Mouse (Mus musculus) stomach, postnatal 0 days (tissue): ENCODE data around the gene Manba. TPM values are rescaled to one million over a fixed set of nuclear protein-coding genes. Genes with fewer than 3 reads are reported as not detected.

Experiments
- ATAC-seq: fragments of 200-750 bp; cut with Nextera tagmentation; 2 replicates; pipeline ENCODE4 v1.8.0; 2017; ENCODE audit not compliant: low FRiP score, low TSS enrichment
- DNase-seq: peaks from one replicate; pipeline ENCODE4 v3.0.0-alpha.2; 2016; ENCODE audit warnings: low spot score
- H3K27ac ChIP-seq: fragments of 300-500 bp; sonication (generic); replicated peaks from 2 replicates; pipeline ENCODE4 v1.5.1; 2014; ENCODE audit warnings: mild to moderate bottlenecking, control low read depth
- H3K27me3 ChIP-seq: fragments of 300-500 bp; sonication (generic); 2 replicates; pipeline ENCODE4 v1.6.1; 2014; ENCODE audit warnings: low read length; ENCODE audit not compliant: control insufficient read depth, insufficient read depth
- H3K36me3 ChIP-seq: fragments of 300-500 bp; sonication (generic); 2 replicates; pipeline ENCODE4 v1.6.1; 2014; ENCODE audit warnings: low read length, mixed read lengths; ENCODE audit not compliant: control insufficient read depth, insufficient read depth
- H3K4me1 ChIP-seq: fragments of 300-500 bp; sonication (generic); replicated peaks from 2 replicates; pipeline ENCODE4 v1.6.1; 2014; ENCODE audit warnings: antibody characterized with exemption; ENCODE audit not compliant: control insufficient read depth, insufficient read depth
- H3K4me2 ChIP-seq: fragments of 300-500 bp; sonication (generic); replicated peaks from 2 replicates; pipeline ENCODE4 v1.6.1; 2014; ENCODE audit warnings: low read depth, mild to moderate bottlenecking, control low read depth, moderate library complexity
- H3K4me3 ChIP-seq: fragments of 300-500 bp; sonication (generic); 2 replicates; pipeline ENCODE4 v1.5.1; 2014; ENCODE audit warnings: low read depth, low read length, control low read depth
- H3K9ac ChIP-seq: fragments of 300-500 bp; sonication (generic); 2 replicates; pipeline ENCODE4 v1.6.1; 2014; ENCODE audit warnings: mild to moderate bottlenecking, low read length, control low read depth, mixed read lengths
- H3K9me3 ChIP-seq: fragments of 300-500 bp; sonication (generic); 2 replicates; pipeline ENCODE4 v1.6.1; 2016; ENCODE audit warnings: low read length; ENCODE audit not compliant: control insufficient read depth
- CTCF ChIP-seq: IDR thresholded peaks from 2 replicates; pipeline ENCODE4 v1.5.1; 2016; ENCODE audit warnings: antibody characterized with exemption, low read depth, mild to moderate bottlenecking, moderate library complexity
- EP300 ChIP-seq: optimal IDR thresholded peaks from 2 replicates; pipeline ENCODE3; 2016; ENCODE audit warnings: antibody characterized with exemption
- WGBS: fragments of 180-500 bp; shearing (Covaris S2); extraction: QIAGEN DNeasy Blood & Tissue Kit; methylation state at CpG from one replicate; pipeline ENCODE4 v1.1.7; 2014; 5-methylcytosine and 5-hydroxymethylcytosine counted together
- polyA plus RNA-seq: library from polyadenylated mRNA; unstranded; fragments of >200 nt; fragmentation: Nextera tagmentation; extraction: Ambion mirVana; gene quantifications from 2 replicates; pipeline ENCODE4 v1.2.1, GENCODE M21; 2015

The Manba gene
- polyA plus RNA-seq, 1 experiment from 2014 or later: 11.8 TPM

DNA sequence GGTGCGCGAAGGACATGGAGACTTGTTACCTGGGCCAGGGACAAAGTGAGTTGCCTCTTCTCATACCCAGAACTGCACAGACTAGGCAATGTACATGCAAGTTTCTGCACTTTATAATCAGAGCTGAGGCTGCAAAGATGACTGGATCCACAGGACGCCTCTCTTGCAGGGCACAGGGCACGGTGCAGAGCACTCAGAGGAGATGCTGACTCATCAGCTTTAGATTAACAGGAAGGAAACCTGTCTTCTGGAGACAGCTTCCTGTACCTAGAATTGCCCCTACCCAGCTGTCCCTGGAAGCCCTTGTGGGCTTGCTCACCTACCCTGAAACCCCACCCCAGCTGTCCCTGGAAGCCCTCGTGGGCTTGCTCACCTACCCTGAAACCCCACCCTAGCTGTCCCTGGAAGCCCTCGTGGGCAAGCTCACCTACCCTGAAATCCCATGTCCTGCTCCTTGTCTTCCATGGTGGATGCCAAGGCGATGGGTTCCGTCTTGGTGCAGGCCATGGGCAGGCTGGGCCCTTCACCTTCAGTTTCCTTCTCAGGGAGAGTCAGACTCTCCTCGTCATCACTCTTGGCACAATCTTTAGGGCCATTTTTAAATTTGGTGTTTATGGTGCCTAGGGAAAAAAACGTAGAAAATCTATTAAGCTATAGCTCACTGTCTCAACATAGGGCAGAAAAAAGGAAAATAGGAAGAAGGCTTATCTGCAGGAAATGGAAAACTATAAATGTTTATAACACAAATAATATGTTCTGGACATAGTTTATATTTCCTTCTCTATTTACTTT is 119.4 kb downstream of the Manba start:
- ATAC-seq (peak; percentile 41; the same call in 1 of the 2 replicates), DNase-seq (no peak)
- 72% methylated on average over 10 of the region's 10 CpGs for WGBS
- no peaks in the 10 kb centered on the region for H3K9me3 ChIP-seq
- peaks cover 34% of the 10 kb centered on the region for H3K36me3 ChIP-seq
- TF ChIP-seq EP300: peak; percentile 31
- no peak for TF ChIP-seq CTCF
- no peaks in the 10 kb centered on the region; the same call in 1 of the 2 replicates for H3K4me1 ChIP-seq
- H3K4me2 ChIP-seq: no peak overlapping the region
- peak overlapping the region; percentile 63 for H3K27ac ChIP-seq
- H3K4me3 ChIP-seq: no peak overlapping the region
- no peaks in the 10 kb centered on the region for H3K27me3 ChIP-seq
- H3K9ac ChIP-seq: no peak overlapping the region

- Histone ChIP-seq H3K27ac (no peak overlapping the region), H3K9ac (no peak overlapping the region), H3K9me3 (no peaks in the 10 kb centered on the region), H3K4me1 (no peaks in the 10 kb centered on the region; the same call in 1 of the 2 replicates), H3K4me2 (no peak overlapping the region), H3K4me3 (no peak overlapping the region), H3K36me3 (peaks cover 31% of the 10 kb centered on the region), H3K27me3 (no peaks in the 10 kb centered on the region)
- WGBS: 39% methylated on average over 4 of the region's 4 CpGs
- DNase-seq (no peak), ATAC-seq (no peak; the same call in 1 of the 2 replicates)
- no peak for TF ChIP-seq EP300
- no peak for TF ChIP-seq CTCF
Observed at GRCm38 (mm10) chr3:135605474-135605873, 120.1 kb downstream of the Manba start.

- no peaks in the 10 kb centered on the region for H3K27me3 ChIP-seq
- H3K9me3 ChIP-seq: no peaks in the 10 kb centered on the region
- peaks cover 36% of the 10 kb centered on the region for H3K36me3 ChIP-seq
- H3K4me1 ChIP-seq: no peaks in the 10 kb centered on the region; the same call in 1 of the 2 replicates
- no peak overlapping the region for H3K9ac ChIP-seq
- H3K4me2 ChIP-seq: no peak overlapping the region
- H3K27ac ChIP-seq: no peak overlapping the region
- no peak overlapping the region for H3K4me3 ChIP-seq
- 76% methylated on average over 8 of the region's 8 CpGs for WGBS
- ATAC-seq: no peak
- TF ChIP-seq CTCF (no peak), EP300 (no peak)
- DNase-seq: no peak
Observed at GRCm38 (mm10) chr3:135606592-135606991, 121.2 kb downstream of the Manba start.

DNA sequence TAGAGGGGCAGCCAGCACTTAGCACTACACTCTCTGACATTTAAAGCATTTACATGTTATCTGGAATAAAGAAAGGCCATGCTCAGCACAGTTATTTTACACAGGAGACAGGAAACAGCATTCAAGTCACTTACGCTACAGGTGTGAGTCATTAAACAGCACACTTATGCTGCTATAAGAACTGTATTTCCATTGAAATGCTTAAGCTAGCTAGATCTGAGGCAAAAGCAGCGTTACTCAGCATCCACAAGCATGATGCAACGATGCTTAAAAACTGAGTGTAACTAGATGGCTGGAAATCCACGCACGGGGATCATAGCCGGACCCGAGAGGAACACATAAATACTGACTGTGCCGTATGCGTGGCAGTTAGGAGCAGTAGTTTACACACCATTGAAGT is 121.6 kb downstream of the Manba start:
- no peak overlapping the region for H3K4me2 ChIP-seq
- H3K9ac ChIP-seq: no peak overlapping the region
- peaks cover 36% of the 10 kb centered on the region for H3K36me3 ChIP-seq
- no peaks in the 10 kb centered on the region for H3K27me3 ChIP-seq
- no peaks in the 10 kb centered on the region for H3K9me3 ChIP-seq
- no peak overlapping the region for H3K4me3 ChIP-seq
- TF ChIP-seq CTCF (no peak), EP300 (no peak)
- peak overlapping the region; percentile 59 for H3K27ac ChIP-seq
- H3K4me1 ChIP-seq: no peaks in the 10 kb centered on the region; the same call in 1 of the 2 replicates
- ATAC-seq: no peak
- no peak for DNase-seq
- 40% methylated on average over 9 of the region's 9 CpGs for WGBS

- Histone ChIP-seq H3K4me3 (no peak overlapping the region; the same call in 1 of the 2 replicates), H3K27me3 (no peaks in the 10 kb centered on the region), H3K4me1 (no peaks in the 10 kb centered on the region; the same call in 1 of the 2 replicates), H3K9ac (no peak overlapping the region), H3K27ac (peak overlapping the region; percentile 69), H3K9me3 (no peaks in the 10 kb centered on the region), H3K36me3 (peaks cover 36% of the 10 kb centered on the region), H3K4me2 (0 out of 2 replicates have a peak overlapping the region, but pooled peaks have one; percentile 20)
- no peak for DNase-seq
- ATAC-seq: no peak
- TF ChIP-seq EP300 (no peak), CTCF (no peak)
- WGBS: 77% methylated on average over 24 of the region's 24 CpGs
Observed at GRCm38 (mm10) chr3:135607660-135608473, 122.5 kb downstream of the Manba start.

- WGBS: 64% methylated on average over 3 of the region's 3 CpGs
- Histone ChIP-seq H3K9ac (no peak overlapping the region), H3K27ac (no peak overlapping the region), H3K9me3 (no peaks in the 10 kb centered on the region), H3K4me3 (no peak overlapping the region), H3K4me2 (no peak overlapping the region), H3K36me3 (peaks cover 30% of the 10 kb centered on the region), H3K27me3 (no peaks in the 10 kb centered on the region), H3K4me1 (no peaks in the 10 kb centered on the region; the same call in 1 of the 2 replicates)
- TF ChIP-seq EP300 (no peak), CTCF (no peak)
- ATAC-seq (no peak), DNase-seq (no peak)
Observed at GRCm38 (mm10) chr3:135610221-135610620, 124.8 kb downstream of the Manba start.
